Mouse (Mus musculus): ENCODE measurements around the gene Krt76.

Krt76 gene

DNA sequence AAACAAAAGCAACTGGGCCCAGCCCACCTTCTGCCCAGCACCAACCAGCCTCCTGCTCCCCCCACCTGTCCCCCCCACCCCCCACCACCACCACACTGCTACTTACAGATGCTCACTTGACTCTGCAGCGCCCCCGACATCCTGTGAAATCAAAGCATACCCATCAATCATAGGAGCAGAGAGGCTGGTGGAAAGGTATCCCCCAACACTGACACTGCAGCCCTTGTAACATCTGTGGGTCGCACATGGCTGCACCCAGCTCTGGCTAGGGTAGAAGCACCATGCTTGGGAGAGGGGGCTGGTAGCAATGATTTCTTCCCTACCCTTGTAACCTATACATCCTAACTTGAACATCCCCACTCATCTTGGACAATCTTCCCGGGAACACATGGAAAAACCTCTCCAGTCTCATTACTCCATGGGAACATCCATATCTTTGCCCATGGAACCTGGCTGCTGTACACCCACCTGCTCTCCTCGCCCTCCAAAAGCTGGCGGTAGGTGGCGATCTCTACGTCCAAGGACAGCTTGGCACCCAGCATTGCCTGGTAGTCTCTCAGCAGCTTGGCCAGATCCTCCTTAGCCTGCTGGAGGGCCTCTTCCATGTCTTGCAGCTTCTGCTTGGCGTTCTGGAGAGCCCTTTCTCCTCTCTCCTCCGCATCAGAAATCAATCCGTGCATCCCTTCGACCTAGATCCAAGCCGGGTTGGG lies 32.1 kb downstream of the Krt76 start:
- no peak for DNase-seq (ENCODE audit: low spot score)

- no peak for DNase-seq (ENCODE audit: low spot score)
Observed at GRCm38 (mm10) chr15:101859735-101860170, 33.0 kb downstream of the Krt76 start.

DNA sequence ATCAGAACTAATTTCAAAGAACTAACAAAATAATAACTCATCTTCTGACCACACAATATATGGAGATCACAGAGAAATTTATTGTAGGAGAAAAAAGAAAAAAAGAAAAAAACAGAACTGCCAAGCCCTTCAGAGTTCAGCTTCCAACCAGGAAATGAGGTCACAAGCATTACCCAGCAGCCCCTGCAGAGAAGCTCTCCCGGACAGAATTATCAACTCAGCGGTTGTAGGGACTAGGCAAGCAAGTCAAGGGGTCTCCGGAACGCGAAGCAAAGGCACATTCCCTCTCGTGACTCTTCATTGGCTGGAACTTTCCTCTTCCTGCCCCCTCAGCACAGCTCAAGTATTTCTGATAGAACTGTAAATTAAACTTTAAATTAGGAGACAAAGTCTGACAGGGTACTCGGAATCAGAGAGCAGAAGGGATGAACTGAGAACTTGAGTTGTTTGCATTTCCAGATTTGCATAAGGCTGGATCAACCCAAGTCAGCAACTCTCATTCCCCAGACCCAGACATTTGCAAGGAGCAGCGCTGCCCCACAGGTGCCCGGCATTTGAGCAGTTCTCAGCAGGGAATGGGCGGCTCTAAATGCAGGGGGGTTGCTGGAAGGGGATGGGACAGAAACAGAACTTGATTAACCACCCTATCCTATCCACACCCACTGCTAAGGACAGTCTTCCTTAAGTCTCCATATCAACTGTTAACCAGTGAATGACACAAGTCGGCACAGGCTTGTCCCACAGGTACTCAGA lies 33.9 kb downstream of the Krt76 start:
- no peak for DNase-seq (ENCODE audit: low spot score)

- no peak for DNase-seq (ENCODE audit: low spot score)
Observed at GRCm38 (mm10) chr15:101856696-101857095, 36.0 kb downstream of the Krt76 start.

- DNase-seq (ENCODE audit: low spot score): no peak
Observed at GRCm38 (mm10) chr15:101855732-101856131, 37.0 kb downstream of the Krt76 start.

- no peak for DNase-seq (ENCODE audit: low spot score)
Observed at GRCm38 (mm10) chr15:101854294-101854693, 38.4 kb downstream of the Krt76 start.

GRCm38 (mm10) chr15:101852571-101852970 lies 40.1 kb downstream of the Krt76 start:
- no peak for DNase-seq (ENCODE audit: low spot score)

DNA sequence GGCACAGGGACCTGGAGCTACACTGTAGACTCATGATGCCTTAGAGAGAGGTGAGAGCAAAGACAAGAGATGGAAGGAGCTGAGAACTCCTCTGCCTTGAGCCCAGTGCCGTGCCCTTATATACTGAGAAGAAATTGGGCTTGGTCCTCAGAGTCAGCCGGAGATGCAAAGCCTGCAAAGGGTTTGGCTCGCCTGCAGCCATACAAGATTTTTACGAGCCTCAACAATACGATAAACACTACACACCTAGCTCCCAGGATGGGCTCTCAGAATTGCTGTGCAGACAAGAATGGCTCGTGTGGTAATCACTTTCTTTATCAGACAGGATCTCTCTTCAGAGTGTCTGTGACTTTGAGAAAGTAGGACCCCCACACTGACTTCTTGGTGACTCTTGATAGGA lies 42.0 kb downstream of the Krt76 start, which contains the start of gene Krt1:
TSS of gene Krt1 (minus strand) at position 101 of the 400 bp plus-strand sequence.
- DNase-seq (ENCODE audit: low spot score): no peak

DNA sequence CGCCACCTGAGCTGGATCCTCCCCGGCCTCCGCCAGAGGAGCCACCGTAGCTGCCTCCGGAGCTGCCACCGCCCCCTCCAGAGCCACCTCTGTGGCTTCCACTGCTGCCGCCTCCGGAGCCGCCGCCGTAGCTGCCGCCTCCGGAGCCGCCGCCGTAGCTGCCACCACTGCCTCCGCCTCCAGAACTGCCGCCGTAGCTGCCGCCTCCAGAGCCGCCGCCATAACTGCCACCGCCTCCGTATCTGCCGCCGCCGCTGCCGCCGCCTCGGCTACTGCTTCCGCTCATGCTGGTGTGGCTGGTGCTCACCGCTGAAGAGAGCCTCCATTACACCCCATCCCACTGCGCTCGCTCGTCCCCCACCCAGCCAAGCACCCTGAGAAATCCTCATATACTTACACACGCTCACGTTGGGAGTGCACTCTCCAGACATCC lies 46.7 kb downstream of the Krt76 start:
- DNase-seq (ENCODE audit: low spot score): no peak

DNA sequence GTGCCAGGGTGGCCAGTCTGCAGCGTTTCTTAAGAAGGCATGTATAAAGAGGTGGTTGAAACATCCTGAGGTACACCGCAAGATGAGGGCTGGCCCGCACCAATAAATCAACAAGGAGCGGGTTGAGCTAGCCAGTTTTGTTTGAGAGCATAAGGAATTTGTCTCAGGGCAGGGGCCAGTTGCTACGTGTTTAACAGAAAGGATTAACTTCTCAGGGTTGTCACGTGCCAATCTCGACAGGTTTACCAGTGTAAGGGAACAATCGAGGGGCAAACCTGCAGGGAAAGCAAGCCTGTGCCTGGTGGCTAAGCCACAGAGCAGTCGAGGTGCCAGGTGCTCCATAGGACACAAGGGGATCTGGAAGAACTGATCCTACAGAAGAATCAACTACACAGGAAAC lies 49.5 kb downstream of the Krt76 start:
- DNase-seq (ENCODE audit: low spot score): no peak

- DNase-seq (ENCODE audit: low spot score): no peak
Observed at GRCm38 (mm10) chr15:101834784-101835328, 57.9 kb downstream of the Krt76 start.
